Mouse (Mus musculus) limb, embryonic 13.5 days (tissue): ENCODE measurements around the gene Cdh15. TPM values are rescaled to one million over a fixed set of nuclear protein-coding genes. Genes with fewer than 3 reads are reported as not detected.

ENCODE experiments used
- ATAC-seq: fragments of 200-750 bp; cut with Nextera tagmentation; 2 replicates; pipeline ENCODE4 v1.8.0; 2017; ENCODE audit warnings: low read depth, moderate number of reproducible peaks, moderate TSS enrichment; ENCODE audit not compliant: low FRiP score
- H3K27ac ChIP-seq: fragments of 300-500 bp; sonication (generic); 2 replicates; pipeline ENCODE4 v1.5.1; 2015; ENCODE audit warnings: inconsistent platforms, mild to moderate bottlenecking, moderate library complexity
- H3K27me3 ChIP-seq: fragments of 300-500 bp; sonication (generic); 2 replicates; pipeline ENCODE4 v1.6.1; 2015; ENCODE audit warnings: mild to moderate bottlenecking, inconsistent platforms
- H3K36me3 ChIP-seq: fragments of 300-500 bp; sonication (generic); 2 replicates; pipeline ENCODE4 v1.6.1; 2015; ENCODE audit warnings: inconsistent platforms, mild to moderate bottlenecking, moderate library complexity
- H3K4me1 ChIP-seq: fragments of 300-500 bp; sonication (generic); 2 replicates; pipeline ENCODE4 v1.6.1; 2015; ENCODE audit warnings: inconsistent platforms
- H3K4me2 ChIP-seq: fragments of 300-500 bp; sonication (generic); replicated peaks from 2 replicates; pipeline ENCODE4 v1.6.1; 2015; ENCODE audit warnings: inconsistent platforms, mild to moderate bottlenecking, moderate library complexity
- H3K4me3 ChIP-seq: fragments of 300-500 bp; sonication (generic); 2 replicates; pipeline ENCODE4 v1.5.1; 2015; ENCODE audit warnings: moderate library complexity, mild to moderate bottlenecking, inconsistent platforms
- H3K9ac ChIP-seq: fragments of 300-500 bp; sonication (generic); 2 replicates; pipeline ENCODE4 v1.6.1; 2015; ENCODE audit warnings: mild to moderate bottlenecking, inconsistent platforms
- H3K9me3 ChIP-seq: fragments of 300-500 bp; sonication (generic); 2 replicates; pipeline ENCODE4 v1.6.1; 2016; ENCODE audit warnings: inconsistent platforms
- WGBS: fragments of 180-500 bp; shearing (Covaris S2); methylation state at CpG from one replicate; pipeline ENCODE4 v1.1.7; 2015; 5-methylcytosine and 5-hydroxymethylcytosine counted together
- polyA plus RNA-seq: library from polyadenylated mRNA; unstranded; fragments of >200 nt; fragmentation: Nextera tagmentation; extraction: Ambion mirVana; gene quantifications from 2 replicates; pipeline ENCODE4 v1.2.1, GENCODE M21; 2015

Gene Cdh15
- polyA plus RNA-seq, 1 experiment from 2014 or later = 28.6 TPM

GRCm38 (mm10) chr8:122817724-122818496 lies 29.9 kb upstream of the Cdh15 start:
- no peaks in the 10 kb centered on the region for H3K9me3 ChIP-seq
- H3K4me1 ChIP-seq = no peaks in the 10 kb centered on the region
- H3K4me3 ChIP-seq = no peak overlapping the region
- H3K4me2 ChIP-seq = no peak overlapping the region
- 0 out of 2 replicates have a peak overlapping the region, but pooled peaks have one; percentile 31 for H3K9ac ChIP-seq
- H3K36me3 ChIP-seq = peaks cover 29% of the 10 kb centered on the region
- no peaks in the 10 kb centered on the region for H3K27me3 ChIP-seq
- H3K27ac ChIP-seq = no peak overlapping the region
- WGBS = 53% methylated on average over 13 of the region's 13 CpGs
- ATAC-seq = no peak

DNA sequence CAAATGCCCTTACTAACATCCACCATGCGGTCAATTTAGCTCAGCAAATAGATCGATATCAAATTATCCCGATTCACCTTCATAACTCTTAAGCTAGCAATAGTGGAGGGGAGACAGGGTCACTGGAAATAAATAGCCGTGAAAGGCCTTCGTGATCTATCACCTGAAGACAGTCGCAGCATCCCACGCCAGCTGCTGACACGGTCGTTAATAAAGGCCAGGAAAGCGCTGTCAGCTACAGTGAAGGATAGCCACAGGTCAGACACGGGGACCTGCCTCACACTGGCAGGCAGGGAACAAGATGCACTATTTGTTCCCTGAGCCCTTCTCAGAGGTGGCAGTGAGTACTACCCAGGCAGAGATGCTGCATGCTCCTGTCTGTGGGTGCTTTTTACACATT lies 28.0 kb upstream of the Cdh15 start:
- no peak overlapping the region for H3K27ac ChIP-seq

GRCm38 (mm10) chr8:122824571-122824970 lies 23.2 kb upstream of the Cdh15 start:
- H3K9ac ChIP-seq = peak overlapping the region; percentile 39; the same call in 1 of the 2 replicates
- no peaks in the 10 kb centered on the region for H3K27me3 ChIP-seq
- no peak overlapping the region for H3K4me2 ChIP-seq
- peaks cover 22% of the 10 kb centered on the region for H3K4me1 ChIP-seq
- H3K4me3 ChIP-seq = no peak overlapping the region
- 12% methylated on average over 5 of the region's 5 CpGs for WGBS
- no peaks in the 10 kb centered on the region for H3K9me3 ChIP-seq
- ATAC-seq = no peak
- H3K27ac ChIP-seq = peak overlapping the region; percentile 67; the same call in 1 of the 2 replicates
- no peaks in the 10 kb centered on the region for H3K36me3 ChIP-seq

More for the DNA sequence above, 28.0 kb upstream of the Cdh15 start:
- peaks cover 22% of the 10 kb centered on the region for H3K36me3 ChIP-seq
- no peaks in the 10 kb centered on the region for H3K9me3 ChIP-seq
- H3K9ac ChIP-seq = no peak overlapping the region
- no peak overlapping the region for H3K4me2 ChIP-seq
- no peak for ATAC-seq
- no peak overlapping the region for H3K4me3 ChIP-seq
- peaks cover 10% of the 10 kb centered on the region for H3K4me1 ChIP-seq
- H3K27me3 ChIP-seq = no peaks in the 10 kb centered on the region
- 62% methylated on average over 11 of the region's 11 CpGs for WGBS

DNA sequence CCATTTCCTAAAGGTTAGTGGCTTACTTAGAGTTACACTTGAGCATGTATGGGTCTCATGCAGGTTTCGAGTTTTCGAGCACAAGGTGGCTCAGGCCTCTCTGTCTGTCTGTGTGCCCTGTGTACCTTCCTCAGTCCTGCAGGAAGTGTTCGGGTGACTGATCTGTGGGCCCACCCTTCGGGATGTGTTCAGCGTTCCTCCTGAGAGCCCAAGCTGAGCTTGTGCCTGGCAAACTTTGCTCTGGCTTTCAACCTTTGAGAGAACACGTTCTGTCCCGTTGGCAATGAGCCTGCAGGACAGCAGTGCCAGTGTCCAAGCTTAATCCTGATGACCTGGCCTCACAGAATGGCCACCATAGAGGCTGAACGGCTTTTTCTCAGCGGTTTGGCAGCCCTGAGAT lies 22.8 kb upstream of the Cdh15 start:
- Histone ChIP-seq H3K4me2 (no peak overlapping the region), H3K4me1 (peaks cover 22% of the 10 kb centered on the region), H3K36me3 (no peaks in the 10 kb centered on the region), H3K27me3 (no peaks in the 10 kb centered on the region), H3K27ac (peak overlapping the region; percentile 67; the same call in 1 of the 2 replicates), H3K4me3 (no peak overlapping the region), H3K9ac (peak overlapping the region; percentile 39; the same call in 1 of the 2 replicates), H3K9me3 (no peaks in the 10 kb centered on the region)
- WGBS = 65% methylated on average over 9 of the region's 9 CpGs
- ATAC-seq = no peak

DNA sequence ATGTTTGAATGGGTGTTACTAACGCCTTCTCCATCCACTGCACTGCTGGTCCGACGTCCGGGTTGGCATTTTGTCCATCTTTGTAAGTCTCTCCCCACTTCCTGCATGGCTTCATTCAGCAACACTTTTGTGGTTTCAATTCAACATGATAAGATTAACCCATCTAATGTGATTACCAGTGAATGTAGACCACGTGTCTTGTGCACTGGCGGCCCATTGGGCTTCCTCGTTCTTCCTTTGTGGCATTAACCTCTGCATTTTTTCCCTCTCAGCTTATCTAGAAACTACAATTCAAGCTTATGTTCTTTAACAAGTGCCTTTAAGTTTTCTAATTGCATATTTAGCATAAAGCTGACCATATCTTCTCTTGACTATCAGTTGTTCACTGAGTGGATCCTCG lies 22.4 kb upstream of the Cdh15 start:
- no peak overlapping the region for H3K4me2 ChIP-seq
- H3K9me3 ChIP-seq = no peaks in the 10 kb centered on the region
- no peak overlapping the region for H3K27ac ChIP-seq
- no peaks in the 10 kb centered on the region for H3K27me3 ChIP-seq
- no peak overlapping the region for H3K9ac ChIP-seq
- ATAC-seq = no peak
- H3K4me1 ChIP-seq = peaks cover 22% of the 10 kb centered on the region
- H3K4me3 ChIP-seq = no peak overlapping the region
- no peaks in the 10 kb centered on the region for H3K36me3 ChIP-seq
- WGBS = 87% methylated on average over 8 of the region's 8 CpGs

DNA sequence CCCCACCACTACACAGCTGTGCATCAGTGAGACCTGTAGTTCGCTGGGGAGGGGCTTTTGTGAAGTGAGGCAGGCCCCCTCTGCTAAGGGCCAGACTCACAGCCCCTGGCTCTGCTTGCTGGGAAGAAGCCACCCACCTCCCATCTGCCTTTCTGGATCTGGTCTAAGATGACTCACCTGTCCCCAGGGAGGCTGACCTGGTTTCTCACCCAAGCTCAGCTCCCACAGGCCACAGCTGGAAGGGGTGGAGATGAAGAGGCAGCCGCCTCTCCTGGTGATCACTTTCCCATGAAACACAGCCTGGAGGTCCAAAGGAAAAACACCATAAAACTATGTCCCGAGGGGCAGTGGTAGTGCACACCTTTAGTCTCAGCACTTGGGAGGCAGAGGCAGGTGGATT lies 18.4 kb upstream of the Cdh15 start:
- Histone ChIP-seq H3K9ac (no peak overlapping the region), H3K9me3 (no peaks in the 10 kb centered on the region), H3K4me1 (peaks cover 16% of the 10 kb centered on the region), H3K4me3 (no peak overlapping the region), H3K27ac (no peak overlapping the region), H3K36me3 (no peaks in the 10 kb centered on the region), H3K27me3 (no peaks in the 10 kb centered on the region), H3K4me2 (no peak overlapping the region)
- WGBS = 81% methylated on average over 3 of the region's 3 CpGs
- ATAC-seq = no peak

GRCm38 (mm10) chr8:122830349-122831061 lies 17.3 kb upstream of the Cdh15 start:
- H3K4me2 ChIP-seq = no peak overlapping the region
- peak; percentile 43 for ATAC-seq
- H3K27me3 ChIP-seq = no peaks in the 10 kb centered on the region
- no peak overlapping the region for H3K4me3 ChIP-seq
- H3K27ac ChIP-seq = no peak overlapping the region
- H3K36me3 ChIP-seq = no peaks in the 10 kb centered on the region
- WGBS = 39% methylated on average over 8 of the region's 8 CpGs
- H3K4me1 ChIP-seq = 0 out of 2 replicates have a peak, but pooled peaks cover 7% of the 10 kb centered on the region
- H3K9ac ChIP-seq = no peak overlapping the region; the same call in 1 of the 2 replicates
- no peaks in the 10 kb centered on the region for H3K9me3 ChIP-seq

DNA sequence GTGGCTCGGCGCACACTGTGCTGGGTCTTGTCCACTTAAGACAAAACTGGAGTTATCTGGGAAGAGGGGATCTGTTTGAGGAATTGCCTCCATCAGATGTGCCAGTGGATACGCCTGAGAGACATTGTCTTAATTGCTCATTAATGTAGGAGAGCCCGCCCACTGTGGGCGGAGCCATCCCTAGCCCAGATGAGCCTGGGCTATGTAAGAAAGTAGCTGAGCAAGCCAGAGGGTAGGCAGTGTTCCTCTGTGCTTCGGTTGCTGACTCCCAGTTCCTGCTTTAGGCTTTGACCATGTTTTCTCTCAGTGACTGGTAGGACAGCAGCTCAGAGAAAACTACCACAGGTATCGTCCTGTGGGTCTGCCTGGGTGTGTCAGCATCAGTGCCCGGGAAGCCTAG lies 13.3 kb upstream of the Cdh15 start:
- no peaks in the 10 kb centered on the region for H3K4me1 ChIP-seq
- no peak for ATAC-seq
- no peak overlapping the region for H3K27ac ChIP-seq
- no peak overlapping the region for H3K9ac ChIP-seq
- no peak overlapping the region for H3K4me2 ChIP-seq
- WGBS = 90% methylated on average over 8 of the region's 8 CpGs
- no peaks in the 10 kb centered on the region for H3K9me3 ChIP-seq
- H3K27me3 ChIP-seq = no peaks in the 10 kb centered on the region
- no peak overlapping the region for H3K4me3 ChIP-seq
- H3K36me3 ChIP-seq = no peaks in the 10 kb centered on the region

- H3K9ac ChIP-seq = no peak overlapping the region
- no peaks in the 10 kb centered on the region for H3K27me3 ChIP-seq
- no peak overlapping the region for H3K27ac ChIP-seq
- WGBS = 30% methylated on average over 8 of the region's 8 CpGs
- no peak overlapping the region for H3K4me2 ChIP-seq
- H3K9me3 ChIP-seq = no peaks in the 10 kb centered on the region
- H3K4me1 ChIP-seq = no peaks in the 10 kb centered on the region
- no peaks in the 10 kb centered on the region for H3K36me3 ChIP-seq
- H3K4me3 ChIP-seq = no peak overlapping the region
- ATAC-seq = peak; percentile 52; the same call in 1 of the 2 replicates
Observed at GRCm38 (mm10) chr8:122834971-122835370, 12.8 kb upstream of the Cdh15 start.

GRCm38 (mm10) chr8:122836199-122836598 lies 11.6 kb upstream of the Cdh15 start:
- WGBS = 86% methylated on average over 12 of the region's 12 CpGs
- Histone ChIP-seq H3K4me3 (no peak overlapping the region), H3K4me2 (no peak overlapping the region), H3K9ac (no peak overlapping the region), H3K36me3 (no peaks in the 10 kb centered on the region), H3K9me3 (no peaks in the 10 kb centered on the region), H3K27ac (no peak overlapping the region), H3K27me3 (no peaks in the 10 kb centered on the region), H3K4me1 (no peaks in the 10 kb centered on the region)
- no peak for ATAC-seq

DNA sequence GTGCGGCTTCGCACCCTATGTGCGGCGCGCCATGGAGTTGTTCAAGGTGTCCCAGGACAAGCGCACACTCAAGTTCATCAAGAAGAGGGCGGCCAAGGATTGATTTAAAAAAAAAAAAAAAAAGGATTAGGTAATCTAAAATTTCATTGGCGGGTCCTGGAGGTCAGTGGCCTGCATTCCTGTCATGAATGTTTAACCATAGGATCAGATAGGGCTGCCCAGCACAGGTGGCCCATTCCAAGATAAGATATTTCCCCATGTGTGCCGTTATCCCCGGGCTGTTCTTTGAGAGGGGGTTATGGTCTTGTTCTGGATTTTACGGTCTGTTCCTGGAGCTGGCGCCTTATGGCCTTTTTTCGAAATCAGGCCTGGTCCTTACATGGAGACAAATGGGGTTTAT lies 11.1 kb upstream of the Cdh15 start:
- Histone ChIP-seq H3K9ac (no peak overlapping the region), H3K36me3 (no peaks in the 10 kb centered on the region), H3K4me3 (no peak overlapping the region), H3K27ac (no peak overlapping the region), H3K27me3 (no peaks in the 10 kb centered on the region), H3K9me3 (no peaks in the 10 kb centered on the region), H3K4me2 (no peak overlapping the region), H3K4me1 (no peaks in the 10 kb centered on the region)
- WGBS = 80% methylated on average over 13 of the region's 13 CpGs
- ATAC-seq = no peak

GRCm38 (mm10) chr8:122844161-122844560 lies 3.6 kb upstream of the Cdh15 start:
- Histone ChIP-seq H3K4me1 (peaks cover 7% of the 10 kb centered on the region), H3K4me2 (no peak overlapping the region), H3K9ac (no peak overlapping the region), H3K9me3 (no peaks in the 10 kb centered on the region), H3K27me3 (0 out of 2 replicates have a peak, but pooled peaks cover 4% of the 10 kb centered on the region), H3K4me3 (no peak overlapping the region), H3K36me3 (no peaks in the 10 kb centered on the region), H3K27ac (no peak overlapping the region)
- no peak for ATAC-seq
- 56% methylated on average over 3 of the region's 3 CpGs for WGBS
